Mouse (Mus musculus): ENCODE results near the gene 4833423E24Rik.

The 4833423E24Rik gene

GRCm38 (mm10) chr2:85518879-85519278 is at the start of gene 4833423E24Rik:
TSS of gene 4833423E24Rik (minus strand) at chr2:85519024.
- peak; percentile 2 for DNase-seq (ENCODE audit: low spot score)

DNA sequence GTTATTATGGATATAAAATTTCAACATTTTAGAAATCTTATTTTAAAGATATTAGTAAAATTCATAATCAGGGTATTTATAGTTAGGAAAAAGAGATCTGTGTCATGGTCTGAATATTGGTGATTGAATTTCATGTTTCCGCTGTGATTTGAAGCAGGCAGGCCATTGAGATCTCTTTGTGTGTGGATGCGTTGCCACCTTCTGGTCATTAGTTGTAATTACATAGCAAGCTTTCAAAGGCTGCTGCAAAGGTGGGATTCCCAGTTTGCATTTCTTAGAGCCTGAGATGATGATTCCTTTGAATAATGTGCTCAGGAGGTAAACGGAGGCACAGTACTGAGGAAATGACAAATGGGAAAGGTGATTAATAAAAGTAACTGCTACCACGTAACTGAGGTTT is 42.4 kb upstream of the 4833423E24Rik start:
- DNase-seq (ENCODE audit: low spot score) = peak; percentile 81

DNA sequence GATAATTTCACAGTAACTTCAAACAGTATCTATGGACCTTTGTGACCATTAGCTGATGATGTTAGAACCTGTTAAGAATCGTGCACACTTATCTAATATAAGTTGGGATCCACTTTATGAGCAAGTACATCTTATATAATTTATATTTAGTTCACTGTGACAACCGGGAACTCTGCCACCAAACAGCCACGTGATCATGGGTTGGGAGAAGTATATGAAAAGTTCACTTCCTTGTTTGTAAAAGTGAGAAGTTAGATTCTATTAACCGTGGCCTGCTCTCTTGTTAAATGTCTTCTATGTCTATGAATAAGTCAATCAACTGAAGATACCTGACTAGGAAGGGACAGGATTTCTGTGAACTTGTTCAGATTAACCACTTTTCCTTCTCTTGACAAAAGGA is 41.4 kb upstream of the 4833423E24Rik start:
- DNase-seq (ENCODE audit: low spot score) = no peak

- DNase-seq (ENCODE audit: low spot score) = no peak
These were observed 36.0 kb upstream of the 4833423E24Rik start for GRCm38 (mm10) chr2:85554806-85555205.

- DNase-seq (ENCODE audit: low spot score) = no peak
These were observed 15.1 kb upstream of the 4833423E24Rik start for GRCm38 (mm10) chr2:85533934-85534333.

- DNase-seq (ENCODE audit: low spot score) = no peak
These were observed 13.4 kb upstream of the 4833423E24Rik start for GRCm38 (mm10) chr2:85532082-85532778.

DNA sequence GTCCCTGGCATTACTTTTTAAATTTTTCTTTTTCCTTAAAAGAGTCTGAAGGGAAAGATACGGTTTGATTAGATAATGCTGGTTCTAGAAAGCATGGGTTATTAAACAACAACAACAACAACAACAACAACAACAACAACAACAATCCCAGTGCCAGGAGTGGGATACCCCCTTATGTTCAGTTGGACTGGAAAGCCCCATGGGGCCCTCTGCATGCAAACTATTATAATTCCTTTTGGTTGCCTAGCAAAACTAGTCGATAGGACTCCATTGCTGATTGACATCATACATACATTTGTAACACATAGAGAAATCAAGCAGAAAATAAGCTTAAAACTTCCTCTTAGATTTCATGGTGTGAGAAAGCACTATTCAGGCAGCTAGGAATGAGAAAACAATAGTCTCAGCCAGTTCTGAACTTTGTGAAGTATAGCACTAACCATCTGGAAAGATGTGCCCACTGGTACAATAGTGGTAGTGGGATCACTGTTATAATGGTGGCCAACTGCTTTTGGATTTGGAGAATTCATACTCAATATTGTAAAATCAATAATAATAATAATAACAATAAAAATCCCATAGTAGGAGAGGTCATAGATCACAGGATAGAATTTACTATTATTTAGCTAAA is 4.2 kb upstream of the 4833423E24Rik start:
- DNase-seq (ENCODE audit: low spot score) = no peak

DNA sequence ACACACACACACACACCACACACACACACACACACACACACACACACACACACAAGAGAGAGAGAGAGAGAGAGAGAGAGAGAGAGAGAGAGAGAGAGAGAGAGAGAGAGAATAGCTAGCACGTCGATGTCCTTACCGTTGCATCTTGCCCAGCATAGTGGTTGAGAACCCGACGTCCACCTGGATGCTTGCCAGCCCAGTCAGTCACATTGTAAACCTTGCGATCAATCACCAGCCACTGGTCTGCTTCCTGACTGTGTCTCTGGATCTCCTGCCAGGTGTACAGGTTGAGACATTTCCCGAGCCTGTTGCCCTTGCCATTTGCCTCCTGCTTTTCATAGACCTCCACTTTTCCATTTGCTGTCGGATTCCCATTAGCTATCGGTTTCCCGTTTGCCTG is 532 bp downstream of the 4833423E24Rik start:
- DNase-seq (ENCODE audit: low spot score) = no peak

DNA sequence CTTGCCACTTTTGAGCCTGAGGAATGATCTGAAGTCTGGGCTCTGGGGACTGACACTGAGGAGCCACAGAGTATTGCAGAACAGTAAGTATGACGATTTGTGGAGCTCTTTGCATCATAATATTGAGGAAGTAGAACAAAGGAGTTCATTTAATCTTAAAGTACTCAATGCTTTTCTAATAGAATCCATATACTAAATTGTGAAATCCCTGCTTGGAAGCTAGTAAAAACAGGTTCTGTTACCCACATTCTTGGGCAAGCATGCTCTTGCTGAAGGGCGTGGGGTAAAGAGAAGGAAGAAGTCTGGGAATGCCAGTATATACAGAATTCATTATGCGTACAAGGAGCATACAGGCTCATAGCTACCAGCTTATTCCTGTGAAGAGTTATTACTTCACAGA is 8.4 kb downstream of the 4833423E24Rik start:
- DNase-seq (ENCODE audit: low spot score) = no peak

DNA sequence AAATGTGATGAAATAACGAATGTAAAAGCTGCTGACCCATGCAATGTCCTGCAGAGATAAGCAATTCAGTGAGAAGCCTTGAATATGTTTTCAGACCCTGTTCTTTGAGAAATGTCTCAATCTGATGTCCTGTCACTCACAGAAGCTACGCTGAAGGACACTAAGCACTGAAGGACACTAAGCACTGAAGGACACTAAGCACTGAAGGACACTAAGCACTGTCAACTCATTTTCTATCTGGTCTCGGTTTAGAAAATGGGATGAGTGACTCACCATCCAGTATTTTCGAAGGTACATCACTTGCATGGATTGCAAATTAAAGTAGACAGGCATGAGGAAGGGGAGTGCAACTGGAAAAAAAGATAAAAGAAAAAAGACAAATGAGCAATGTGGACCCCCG is 28.4 kb downstream of the 4833423E24Rik start:
- DNase-seq (ENCODE audit: low spot score) = no peak

GRCm38 (mm10) chr2:85466801-85467325 is 52.0 kb downstream of the 4833423E24Rik start:
- no peak for DNase-seq (ENCODE audit: low spot score)

- no peak for DNase-seq (ENCODE audit: low spot score)
These were observed 75.3 kb downstream of the 4833423E24Rik start, which contains the start of gene Olfr995 for GRCm38 (mm10) chr2:85443539-85443938. TSS of gene Olfr995 (minus strand) at chr2:85443639.

DNA sequence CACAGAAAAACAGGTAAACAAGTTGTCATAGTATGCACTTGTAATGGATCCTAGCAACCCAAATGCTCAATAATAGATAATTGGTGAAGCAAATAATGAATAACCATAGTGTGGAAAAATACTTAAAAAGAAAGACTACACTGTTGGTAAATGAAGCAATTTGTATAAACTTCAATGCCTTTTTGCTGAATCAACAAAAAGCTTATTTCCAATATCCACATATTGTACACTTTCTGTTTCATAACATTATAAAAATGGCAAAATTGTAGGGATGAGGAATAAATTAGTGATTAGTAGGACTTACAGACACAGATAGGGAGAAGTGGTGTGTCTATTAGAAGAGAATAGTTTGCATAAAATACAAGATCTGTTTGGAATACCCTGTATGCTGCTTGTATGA is 76.3 kb downstream of the 4833423E24Rik start:
- DNase-seq (ENCODE audit: low spot score) = no peak

GRCm38 (mm10) chr2:85436351-85436750 is 82.5 kb downstream of the 4833423E24Rik start, which contains the start of gene Olfr994:
TSS of gene Olfr994 (minus strand) at chr2:85436451.
- DNase-seq (ENCODE audit: low spot score) = no peak

All from retina, embryonic 14.5 days (tissue).